Mouse (Mus musculus) limb, embryonic 15.5 days (tissue): ENCODE measurements around the gene H1f0. TPM values are rescaled to one million over a fixed set of nuclear protein-coding genes. Genes with fewer than 3 reads are reported as not detected.

Experiments used
- ATAC-seq: fragments of 200-750 bp; cut with Nextera tagmentation; 2 replicates; pipeline ENCODE4 v1.8.0; 2017; ENCODE audit warnings: low read depth, moderate TSS enrichment; ENCODE audit not compliant: insufficient number of reproducible peaks, low FRiP score, low TSS enrichment
- H3K27ac ChIP-seq: fragments of 300-500 bp; sonication (generic); 2 replicates; pipeline ENCODE4 v1.5.1; 2015; ENCODE audit warnings: moderate library complexity, mild to moderate bottlenecking, inconsistent platforms
- H3K27me3 ChIP-seq: fragments of 300-500 bp; sonication (generic); 2 replicates; pipeline ENCODE4 v1.6.1; 2015; ENCODE audit warnings: inconsistent platforms
- H3K36me3 ChIP-seq: fragments of 300-500 bp; sonication (generic); 2 replicates; pipeline ENCODE4 v1.6.1; 2015; ENCODE audit warnings: inconsistent platforms
- H3K4me1 ChIP-seq: fragments of 300-500 bp; sonication (generic); 2 replicates; pipeline ENCODE4 v1.6.1; 2015; ENCODE audit warnings: inconsistent platforms
- H3K4me2 ChIP-seq: fragments of 300-500 bp; sonication (generic); 2 replicates; pipeline ENCODE4 v1.6.1; 2015; ENCODE audit warnings: mild to moderate bottlenecking, inconsistent platforms
- H3K4me3 ChIP-seq: fragments of 300-500 bp; sonication (generic); 2 replicates; pipeline ENCODE4 v1.5.1; 2015; ENCODE audit warnings: mild to moderate bottlenecking, inconsistent platforms
- H3K9ac ChIP-seq: fragments of 300-500 bp; sonication (generic); 2 replicates; pipeline ENCODE4 v1.6.1; 2015; ENCODE audit warnings: inconsistent platforms
- H3K9me3 ChIP-seq: fragments of 300-500 bp; sonication (generic); 2 replicates; pipeline ENCODE4 v1.6.1; 2016; ENCODE audit warnings: inconsistent platforms
- WGBS: fragments of 180-500 bp; shearing (Covaris S2); methylation state at CpG from one replicate; pipeline ENCODE4 v1.1.7; 2015; 5-methylcytosine and 5-hydroxymethylcytosine counted together
- polyA plus RNA-seq: library from polyadenylated mRNA; unstranded; fragments of >200 nt; fragmentation: Nextera tagmentation; extraction: Ambion mirVana; gene quantifications from 2 replicates; pipeline ENCODE4 v1.2.1, GENCODE M21; 2015

Gene H1f0
- polyA plus RNA-seq, 1 experiment from 2014 or later = 628 TPM

- H3K27me3 ChIP-seq = no peaks in the 10 kb centered on the region
- H3K4me2 ChIP-seq = peak within 1 kb of the TSS; percentile 63
- H3K27ac ChIP-seq = peak within 1 kb of the TSS; percentile 79
- peaks cover 14% of the 10 kb centered on the region for H3K4me1 ChIP-seq
- peaks cover 33% of the 10 kb centered on the region for H3K36me3 ChIP-seq
- peak within 1 kb of the TSS; percentile 95 for H3K4me3 ChIP-seq
- under 1% methylated on average over 80 of the region's 80 CpGs for WGBS
- ATAC-seq = peak; percentile 100
- H3K9me3 ChIP-seq = no peaks in the 10 kb centered on the region
- H3K9ac ChIP-seq = peak within 1 kb of the TSS; percentile 90
These were observed 34.3 kb downstream of the H1f0 start, which contains the start of gene Ankrd54 for GRCm38 (mm10) chr15:79062376-79063159. Ankrd54 (minus strand) TSS chr15:79062893.

DNA sequence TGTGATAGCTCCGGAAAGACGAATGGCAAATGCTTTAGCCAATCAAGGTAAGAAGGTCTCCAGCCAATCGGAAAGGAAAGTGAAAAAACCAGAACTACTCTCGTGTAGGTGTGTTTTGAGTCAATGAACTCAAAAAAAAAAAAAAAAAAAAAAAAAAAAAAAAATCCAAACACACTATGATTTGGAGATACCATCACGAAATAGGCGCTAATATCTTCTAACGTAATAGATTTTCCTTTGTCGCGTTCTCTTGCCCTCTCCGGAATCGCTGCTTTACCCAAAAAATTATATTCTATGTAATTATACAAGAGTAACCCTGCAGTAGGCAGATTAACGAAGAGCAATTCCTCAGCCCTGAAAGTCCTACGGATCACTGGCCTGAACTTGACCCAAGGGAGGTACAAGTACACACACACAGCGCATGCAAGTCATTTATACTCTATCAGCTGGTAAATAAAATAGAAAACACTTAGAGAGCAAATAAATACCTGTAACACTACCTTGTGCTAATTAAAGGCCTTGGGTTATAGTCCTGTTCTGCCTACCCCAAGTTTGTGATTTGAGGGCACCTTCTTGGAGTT lies 35.0 kb downstream of the H1f0 start:
- no peak for ATAC-seq
- Histone ChIP-seq H3K9ac (no peak overlapping the region), H3K4me2 (peak overlapping the region; percentile 41), H3K36me3 (peaks cover 27% of the 10 kb centered on the region), H3K4me1 (peaks cover 14% of the 10 kb centered on the region), H3K9me3 (no peaks in the 10 kb centered on the region), H3K27ac (0 out of 2 replicates have a peak overlapping the region, but pooled peaks have one; percentile 2), H3K27me3 (no peaks in the 10 kb centered on the region), H3K4me3 (peak overlapping the region; percentile 95)
- WGBS = 8% methylated on average over 14 of the region's 14 CpGs

GRCm38 (mm10) chr15:79065086-79065770 lies 37.0 kb downstream of the H1f0 start:
- H3K4me1 ChIP-seq = peaks cover 14% of the 10 kb centered on the region
- 36% methylated on average over 8 of the region's 8 CpGs for WGBS
- ATAC-seq = no peak
- no peaks in the 10 kb centered on the region for H3K9me3 ChIP-seq
- 0 out of 2 replicates have a peak overlapping the region, but pooled peaks have one; percentile 54 for H3K27ac ChIP-seq
- no peak overlapping the region for H3K9ac ChIP-seq
- H3K36me3 ChIP-seq = peaks cover 8% of the 10 kb centered on the region
- no peaks in the 10 kb centered on the region for H3K27me3 ChIP-seq
- no peak overlapping the region for H3K4me3 ChIP-seq
- H3K4me2 ChIP-seq = no peak overlapping the region

DNA sequence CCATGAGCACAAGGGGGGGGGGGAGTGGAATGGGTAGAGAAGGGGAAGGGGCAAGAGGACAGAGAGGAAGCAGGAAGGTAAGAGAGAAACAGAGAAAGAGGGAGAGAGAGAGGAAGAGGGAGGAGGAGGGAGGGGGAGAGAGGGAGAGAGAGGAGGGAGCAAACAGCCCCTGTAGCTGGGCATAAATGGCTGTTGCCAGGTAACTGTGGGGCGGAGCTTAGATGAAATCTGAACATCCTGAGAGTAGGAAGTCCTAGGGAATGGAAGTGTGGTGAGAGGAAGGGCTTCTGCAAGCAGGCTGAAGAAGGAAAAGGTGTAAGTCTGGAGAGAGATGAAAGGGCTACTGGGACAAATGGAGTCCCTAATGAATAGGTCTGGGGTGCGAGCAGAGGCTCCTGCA lies 38.0 kb downstream of the H1f0 start:
- no peak overlapping the region for H3K4me2 ChIP-seq
- WGBS = 32% methylated on average over 2 of the region's 2 CpGs
- ATAC-seq = no peak

GRCm38 (mm10) chr15:79067631-79068030 lies 39.4 kb downstream of the H1f0 start:
- H3K36me3 ChIP-seq = no peaks in the 10 kb centered on the region
- no peak overlapping the region for H3K4me3 ChIP-seq
- H3K9ac ChIP-seq = no peak overlapping the region
- H3K4me1 ChIP-seq = 0 out of 2 replicates have a peak, but pooled peaks cover 2% of the 10 kb centered on the region
- no peak overlapping the region for H3K4me2 ChIP-seq
- 57% methylated on average over 3 of the region's 3 CpGs for WGBS
- ATAC-seq = no peak
- no peak overlapping the region for H3K27ac ChIP-seq
- H3K27me3 ChIP-seq = no peaks in the 10 kb centered on the region
- no peaks in the 10 kb centered on the region for H3K9me3 ChIP-seq

More for the DNA sequence above, 38.0 kb downstream of the H1f0 start:
- no peak overlapping the region for H3K9ac ChIP-seq
- H3K36me3 ChIP-seq = no peaks in the 10 kb centered on the region
- H3K27me3 ChIP-seq = no peaks in the 10 kb centered on the region
- no peak overlapping the region for H3K27ac ChIP-seq
- no peaks in the 10 kb centered on the region for H3K9me3 ChIP-seq
- H3K4me1 ChIP-seq = peaks cover 12% of the 10 kb centered on the region
- no peak overlapping the region for H3K4me3 ChIP-seq

DNA sequence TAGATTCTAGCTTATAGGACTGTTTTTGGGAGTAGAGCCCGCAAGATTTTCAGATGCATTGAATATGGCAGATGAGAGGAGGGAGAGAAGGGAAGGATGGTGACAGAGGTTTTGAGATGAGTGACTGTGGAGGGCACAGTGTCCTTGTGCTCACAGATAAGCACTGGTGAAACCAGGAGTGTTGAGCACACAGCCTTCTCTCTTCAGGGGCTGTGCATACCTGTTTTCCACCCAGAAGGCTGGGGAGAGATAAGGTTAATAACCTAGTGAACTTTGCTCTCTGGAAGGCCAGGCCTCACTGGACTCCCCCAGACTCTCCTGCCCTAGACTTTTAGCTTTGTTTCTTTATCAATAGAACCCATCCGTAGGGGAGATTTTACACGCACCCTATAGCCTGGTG lies 40.2 kb downstream of the H1f0 start:
- no peak overlapping the region for H3K27ac ChIP-seq
- H3K9me3 ChIP-seq = no peaks in the 10 kb centered on the region
- no peak overlapping the region for H3K4me2 ChIP-seq
- no peak overlapping the region for H3K9ac ChIP-seq
- H3K27me3 ChIP-seq = no peaks in the 10 kb centered on the region
- WGBS = 81% methylated on average over 3 of the region's 3 CpGs
- no peaks in the 10 kb centered on the region for H3K36me3 ChIP-seq
- ATAC-seq = no peak
- 0 out of 2 replicates have a peak, but pooled peaks cover under 1% of the 10 kb centered on the region for H3K4me1 ChIP-seq
- H3K4me3 ChIP-seq = no peak overlapping the region

GRCm38 (mm10) chr15:79071117-79072039 lies 43.1 kb downstream of the H1f0 start:
- peaks cover 13% of the 10 kb centered on the region for H3K4me1 ChIP-seq
- ATAC-seq = no peak
- H3K27me3 ChIP-seq = no peaks in the 10 kb centered on the region
- H3K4me3 ChIP-seq = no peak overlapping the region
- H3K27ac ChIP-seq = no peak overlapping the region
- H3K36me3 ChIP-seq = peaks cover under 1% of the 10 kb centered on the region; the same call in 1 of the 2 replicates
- no peak overlapping the region for H3K9ac ChIP-seq
- 63% methylated on average over 5 of the region's 5 CpGs for WGBS
- H3K9me3 ChIP-seq = no peaks in the 10 kb centered on the region
- H3K4me2 ChIP-seq = no peak overlapping the region

- no peaks in the 10 kb centered on the region for H3K9me3 ChIP-seq
- no peak for ATAC-seq
- H3K27me3 ChIP-seq = no peaks in the 10 kb centered on the region
- peaks cover 16% of the 10 kb centered on the region for H3K4me1 ChIP-seq
- H3K4me2 ChIP-seq = no peak overlapping the region
- H3K27ac ChIP-seq = no peak overlapping the region
- peaks cover 19% of the 10 kb centered on the region for H3K36me3 ChIP-seq
- no peak overlapping the region for H3K4me3 ChIP-seq
- no peak overlapping the region for H3K9ac ChIP-seq
These were observed 45.5 kb downstream of the H1f0 start for GRCm38 (mm10) chr15:79073752-79074151.

- H3K9ac ChIP-seq = peak overlapping the region; percentile 86; the same call in 1 of the 2 replicates
These were observed 46.2 kb downstream of the H1f0 start for GRCm38 (mm10) chr15:79074446-79074845.

GRCm38 (mm10) chr15:79074913-79075532 lies 46.8 kb downstream of the H1f0 start, which contains the start of gene Eif3l:
Eif3l (plus strand) TSS chr15:79075179.
- peak; percentile 81; the same call in 1 of the 2 replicates for ATAC-seq
- no peaks in the 10 kb centered on the region for H3K9me3 ChIP-seq
- H3K27me3 ChIP-seq = no peaks in the 10 kb centered on the region
- peak within 1 kb of the TSS; percentile 86 for H3K9ac ChIP-seq
- H3K4me3 ChIP-seq = peak within 1 kb of the TSS; percentile 89
- H3K36me3 ChIP-seq = peaks cover 32% of the 10 kb centered on the region
- H3K27ac ChIP-seq = peak within 1 kb of the TSS; percentile 88
- peak within 1 kb of the TSS; percentile 82 for H3K4me2 ChIP-seq
- H3K4me1 ChIP-seq = peaks cover 16% of the 10 kb centered on the region
- 1% methylated on average over 44 of the region's 49 CpGs for WGBS

More at GRCm38 (mm10) chr15:79074446-79074845, 46.2 kb downstream of the H1f0 start:
- H3K36me3 ChIP-seq = peaks cover 26% of the 10 kb centered on the region
- H3K4me1 ChIP-seq = peaks cover 16% of the 10 kb centered on the region
- peak overlapping the region; percentile 89 for H3K4me3 ChIP-seq
- peak overlapping the region; percentile 82 for H3K4me2 ChIP-seq
- peak overlapping the region; percentile 88; the same call in 1 of the 2 replicates for H3K27ac ChIP-seq
- no peaks in the 10 kb centered on the region for H3K9me3 ChIP-seq
- H3K27me3 ChIP-seq = no peaks in the 10 kb centered on the region
- ATAC-seq = no peak
- 33% methylated on average over 10 of the region's 10 CpGs for WGBS
